Mouse (Mus musculus) E14TG2a.4 (cell line): ENCODE measurements around the gene Apopt1.

ENCODE experiments used
- CTCF ChIP-seq: conservative IDR thresholded peaks from 2 replicates; pipeline ENCODE4 v1.5.1; 2014; ENCODE audit warnings: low read length
- POU5F1 ChIP-seq: IDR thresholded peaks from 2 replicates; pipeline ENCODE4 v1.6.1; 2014; ENCODE audit warnings: low read length, borderline replicate concordance

DNA sequence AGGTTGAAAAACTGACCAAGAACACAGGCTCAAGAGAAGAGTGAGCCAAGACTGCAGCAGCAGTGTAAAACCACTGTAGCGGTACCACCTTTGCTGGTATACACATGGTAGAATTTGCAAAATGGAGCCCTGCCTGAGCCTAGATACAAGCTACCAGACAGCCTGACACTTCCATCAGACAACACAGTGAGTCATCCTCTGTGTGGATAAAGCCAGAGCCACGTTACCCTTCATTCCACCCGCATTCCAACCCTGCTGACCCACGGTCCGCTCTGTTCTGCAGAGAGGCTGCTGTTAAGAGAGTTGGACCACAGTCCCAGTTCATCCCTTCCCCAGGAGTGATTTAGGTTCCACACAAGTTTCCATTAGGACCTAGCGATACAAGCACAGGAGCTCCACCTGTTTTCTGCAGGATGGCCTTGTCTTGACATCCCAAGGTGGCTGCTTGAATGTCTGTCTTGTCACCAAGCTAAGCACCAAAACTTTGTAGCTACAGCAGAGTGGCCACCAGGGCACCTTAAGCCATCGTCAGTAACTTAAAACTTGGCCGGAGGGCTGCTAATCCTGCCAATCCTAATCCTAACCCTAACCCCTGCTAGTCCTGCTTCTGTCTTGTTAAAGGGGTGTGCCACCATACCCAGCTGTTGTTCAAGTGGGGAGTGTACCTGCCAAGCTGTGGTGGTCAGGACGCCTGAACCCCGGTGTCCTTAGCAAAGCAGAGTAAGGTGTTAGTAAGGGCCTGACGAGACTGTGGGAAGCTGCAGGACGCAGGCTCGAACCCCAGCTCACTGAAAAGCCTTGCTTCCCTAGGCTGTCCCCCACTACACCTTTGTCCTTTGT lies 47.8 kb upstream of the Apopt1 start:
- TF ChIP-seq CTCF (0 out of 2 replicates have a peak, but pooled peaks have one; percentile 1), POU5F1 (no peak)
